ENCODE assay signal across 25 mouse cellular contexts in genomic region chr11:57668271-57668670, GRCm38 (mm10).
"Had no signal": no experiment of that assay in that cellular context is flagged by ENCODE, and none has a peak within 500 bp of the region (broad histone marks: within the 10 kb centered on the region; RNA-seq: fewer than 3 reads in every experiment).

No protein-coding gene starts in this region.

- H3K27me3 ChIP-seq: heart, embryonic 13.5 days; heart, embryonic 15.5 days; hindbrain, embryonic 12.5 days; kidney, embryonic 15.5 days; limb, embryonic 13.5 days; limb, embryonic 15.5 days; liver, embryonic 12.5 days had no signal

- ATAC-seq: hindbrain, embryonic 16.5 days; intestine, embryonic 16.5 days; liver, embryonic 12.5 days had no signal

- DNase-seq: gastrocnemius, postnatal 14 days; gastrocnemius, postnatal 36 days; heart, adult 11 months; heart, adult 2 months; heart, postnatal 14 days; heart, postnatal 36 days; kidney, adult 11 months; kidney, adult 2 months; kidney, adult 9 months; kidney, postnatal 14 days; kidney, postnatal 36 days; layer of hippocampus, adult 9-11 months; layer of hippocampus, postnatal 36 days; left cerebral cortex, postnatal 4 days had no signal

- H3K36me3 ChIP-seq: heart, embryonic 13.5 days; heart, embryonic 15.5 days; hindbrain, embryonic 12.5 days; kidney, embryonic 15.5 days; limb, embryonic 13.5 days; limb, embryonic 15.5 days had no signal

- H3K27ac ChIP-seq: heart, adult 2 months; heart, embryonic 13.5 days; heart, embryonic 15.5 days; hindbrain, embryonic 12.5 days; hindbrain, embryonic 14.5 days; kidney, embryonic 15.5 days; kidney, postnatal 0 days; limb, embryonic 13.5 days; limb, embryonic 15.5 days; liver, embryonic 12.5 days had no signal

- H3K4me3 ChIP-seq: heart, adult 2 months; heart, embryonic 13.5 days; heart, embryonic 15.5 days; hindbrain, embryonic 12.5 days; kidney, embryonic 15.5 days; limb, embryonic 13.5 days; limb, embryonic 15.5 days; liver, embryonic 12.5 days had no signal
